Mouse (Mus musculus): Measurements from ENCODE around the gene D5Ertd579e.

DNA sequence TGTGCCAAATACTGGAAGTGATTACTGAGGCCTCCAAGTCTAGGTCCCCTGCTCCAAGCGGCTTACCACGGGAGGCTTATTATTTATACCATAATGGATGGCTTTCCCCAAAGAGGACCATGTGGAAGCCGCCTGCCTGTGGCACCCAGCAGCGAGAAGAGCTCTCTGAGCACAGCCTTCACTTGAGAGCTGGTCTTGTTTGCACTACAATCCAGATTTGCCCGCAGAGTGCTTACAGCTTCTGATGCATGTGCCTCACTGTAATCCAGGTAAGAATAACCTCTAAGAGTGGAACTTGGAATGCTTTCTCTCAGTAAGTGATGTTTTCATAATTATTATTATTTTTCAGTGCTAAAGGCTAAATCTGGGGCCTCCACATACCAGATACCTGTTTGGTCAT, 136.7 kb downstream of the D5Ertd579e start:
- TF ChIP-seq POLR2A (IDR thresholded peaks at IDR 0.05; ENCODE audit: low read depth, low read length) = no peak
- no peak for TF ChIP-seq CTCF (IDR thresholded peaks at IDR 0.05; ENCODE audit: extremely low read depth, insufficient read depth, insufficient read length, insufficient replicate concordance)
